ENCODE assay signal across 16 mouse cellular contexts in genomic region chr12:84539537-84539936, GRCm38 (mm10). TPM values are rescaled to one million over a fixed set of nuclear protein-coding genes. Genes with fewer than 3 reads are reported as not detected.
DNase-seq lines count a peak whose midpoint lies in the region; ATAC-seq and TF ChIP-seq lines count a peak whose summit lies in the region.
"Not testable (repeated sequence)": the region's sequence is repeated elsewhere in the genome, so short reads cannot be mapped to it uniquely, and the experiment has no call there.
"Had no signal": no experiment of that assay in that cellular context is flagged by ENCODE, and none has a peak within 500 bp of the region (broad histone marks: within the 10 kb centered on the region; RNA-seq: fewer than 3 reads in every experiment).

No protein-coding gene starts in this region.

- H3K4me2 ChIP-seq in forebrain, postnatal 0 days (ENCODE audit: low read depth); lung, embryonic 14.5 days: not testable (repeated sequence)

- 80% methylated on average over 2 of the region's 3 CpGs for WGBS in forebrain, postnatal 0 days
- 83% methylated on average over 3 of the region's 3 CpGs for WGBS in lung, embryonic 14.5 days

- H3K9ac ChIP-seq in forebrain, postnatal 0 days; lung, embryonic 14.5 days: not testable (repeated sequence)

- not testable (repeated sequence) for H3K4me1 ChIP-seq in G1E (ENCODE audit: insufficient read depth, low read depth, low read length); forebrain, postnatal 0 days (ENCODE audit: insufficient read depth); lung, embryonic 14.5 days (ENCODE audit: insufficient read depth)

- H3K4me3 ChIP-seq in G1E (ENCODE audit: low read depth, low read length); forebrain, postnatal 0 days (ENCODE audit: low read depth, low read length); lung, embryonic 14.5 days (ENCODE audit: low read depth, low read length): not testable (repeated sequence)

- not testable (repeated sequence) for H3K9me3 ChIP-seq in G1E (replicated peaks); forebrain, postnatal 0 days (ENCODE audit: low read length); lung, embryonic 14.5 days (ENCODE audit: low read depth, low read length)

- not testable (repeated sequence) for ATAC-seq in G1E (ENCODE audit: extremely low read depth, insufficient number of reproducible peaks, low FRiP score, poor library complexity, severe bottlenecking); forebrain, postnatal 0 days; lung, embryonic 14.5 days (ENCODE audit: insufficient read depth)

- DNase-seq in A20 (ENCODE audit: low read depth, low spot score) = peak; percentile 64
- DNase-seq in G1E (ENCODE audit: low spot score); forebrain, postnatal 0 days; lung, embryonic 14.5 days: not testable (repeated sequence)
- peak; percentile 23 for DNase-seq in c-Kit-positive CD71-negative TER-119-negative erythroid progenitor cells, embryonic 14.5 days (ENCODE audit: low read depth)
- DNase-seq in kidney, postnatal 10 days = peak; percentile 18
- DNase-seq in retina, postnatal 1 day = peak; percentile 72
- DNase-seq in thymus, postnatal 4 days = peak; percentile 60

- TF ChIP-seq CTCF in G1E (IDR thresholded peaks at IDR 0.05; ENCODE audit: low read depth, low read length) = peak; percentile 57; the same call in 1 of the 2 replicates
- peak; percentile 49 for TF ChIP-seq CTCF in forebrain, postnatal 0 days (IDR thresholded peaks at IDR 0.05; ENCODE audit: low read depth)
- TF ChIP-seq CTCF in lung, embryonic 14.5 days (IDR thresholded peaks at IDR 0.05; ENCODE audit: low read depth) = peak; percentile 53

- peaks cover 29% of the 10 kb centered on the region for H3K36me3 ChIP-seq in G1E (replicated peaks)
- H3K36me3 ChIP-seq in forebrain, postnatal 0 days (ENCODE audit: insufficient read depth); lung, embryonic 14.5 days (ENCODE audit: insufficient read depth): not testable (repeated sequence)

- not testable (repeated sequence) for H3K27ac ChIP-seq in forebrain, postnatal 0 days (ENCODE audit: low read depth, low read length); lung, embryonic 14.5 days (ENCODE audit: low read depth)

- not testable (repeated sequence) for H3K27me3 ChIP-seq in G1E (ENCODE audit: insufficient read depth, low read length); forebrain, postnatal 0 days (ENCODE audit: insufficient read depth, low read length); lung, embryonic 14.5 days (ENCODE audit: insufficient read depth, low read length)

RNA-seq across cellular contexts. Expression of gene Vsx2, which starts 30.0 kb away (rescaled TPM):
- total RNA-seq in G1E (2014; fragmentation: Nextera tagmentation) = not detected in 2 replicates
- total RNA-seq in G1E (2017) = 0.05 and 0.06 TPM in 2 replicates
- not detected in 2 replicates for polyA plus RNA-seq in G1E (2012)
- total RNA-seq in forebrain, postnatal 0 days (2014; rRNA removed) = 0.46 and 0.67 TPM in 2 replicates
- polyA plus RNA-seq in forebrain, postnatal 0 days (2015; fragmentation: Nextera tagmentation; extraction: Ambion mirVana) = 0.05 and 0.10 TPM in 2 replicates
- 0.05 TPM in 1 of 2 replicates, not detected in the other for polyA plus RNA-seq in lung, embryonic 14.5 days (2014; fragmentation: Nextera tagmentation; extraction: Ambion mirVana)
- total RNA-seq: adrenal gland, postnatal 14 days; gastrocnemius, postnatal 25 days; heart, postnatal 25 days; left cerebral cortex, postnatal 4 days had no signal
- polyA plus RNA-seq: CD4-positive, CD25-positive, alpha-beta regulatory T cell, adult 4 months; heart, embryonic 10.5 days; large intestine, adult 2 months; liver, embryonic 15.5 days had no signal
